Mouse (Mus musculus): ENCODE results near the gene AL732309.1. TPM values are rescaled to one million over a fixed set of nuclear protein-coding genes. Genes with fewer than 3 reads are reported as not detected.
"Not testable (repeated sequence)": the region's sequence is repeated elsewhere in the genome, so short reads cannot be mapped to it uniquely, and the experiment has no call there.

Gene AL732309.1
- polyA plus RNA-seq, 1 experiment from 2014 or later = 5.3 TPM

DNA sequence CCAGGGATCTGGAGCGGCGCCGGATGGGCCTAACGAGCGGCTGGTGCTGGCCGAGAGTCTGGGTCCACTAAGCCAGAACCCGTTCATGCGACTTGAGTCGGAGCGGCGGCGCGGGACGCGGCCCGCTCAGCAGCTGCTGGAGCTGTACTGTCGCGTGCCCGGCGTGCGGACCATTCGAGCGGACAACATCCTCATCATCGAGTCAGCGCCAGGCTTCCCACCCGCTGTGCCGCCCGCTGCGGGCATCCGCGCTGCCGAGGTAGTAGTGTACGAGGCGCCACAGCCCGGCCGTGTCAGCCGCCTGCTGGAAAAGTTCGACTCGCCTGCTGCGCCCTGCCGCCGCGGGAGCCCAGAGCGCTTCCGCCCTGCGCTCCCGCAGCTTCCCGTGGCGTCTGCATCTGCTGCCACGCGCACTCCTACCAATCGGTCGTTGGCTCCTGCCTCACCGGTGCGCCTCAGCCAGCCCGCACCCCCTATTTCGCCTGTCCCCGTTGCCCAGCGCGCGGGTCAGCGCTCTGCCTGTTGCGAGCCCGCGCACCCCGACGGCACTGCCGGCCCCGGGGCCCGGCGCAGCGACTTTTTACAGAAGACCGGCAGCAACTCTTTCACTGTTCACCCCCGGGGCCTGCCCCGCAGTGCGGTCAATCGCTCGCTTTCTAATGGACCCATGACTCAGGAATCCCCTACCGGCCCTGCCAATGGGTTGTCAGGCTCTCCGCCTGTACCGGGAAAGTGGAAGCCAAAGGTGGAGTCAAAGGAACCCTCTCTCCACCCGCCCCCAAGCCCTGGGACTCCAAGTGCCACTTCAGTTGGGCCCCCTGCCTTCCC, 16.3 kb upstream of the AL732309.1 start:
- Histone ChIP-seq H3K9ac (peak overlapping the region; percentile 83), H3K4me2 (replicated peaks) (peak overlapping the region; percentile 100), H3K27ac (peak overlapping the region; percentile 79), H3K4me1 (replicated peaks; ENCODE audit: control insufficient read depth, insufficient read depth, low read length) (peaks cover 45% of the 10 kb centered on the region), H3K9me3 (ENCODE audit: control insufficient read depth, low read length) (no peaks in the 10 kb centered on the region), H3K4me3 (replicated peaks; ENCODE audit: low read length) (peak overlapping the region; percentile 84), H3K27me3 (ENCODE audit: control insufficient read depth, insufficient read depth, low read length) (0 out of 2 replicates have a peak, but pooled peaks cover 6% of the 10 kb centered on the region), H3K36me3 (replicated peaks; ENCODE audit: control insufficient read depth, insufficient read depth) (peaks cover 4% of the 10 kb centered on the region)
- DNase-seq (ENCODE audit: low spot score) (no peak), ATAC-seq (ENCODE audit: low FRiP score) (peak; percentile 46)
- WGBS = under 1% methylated on average over 81 of the region's 82 CpGs

DNA sequence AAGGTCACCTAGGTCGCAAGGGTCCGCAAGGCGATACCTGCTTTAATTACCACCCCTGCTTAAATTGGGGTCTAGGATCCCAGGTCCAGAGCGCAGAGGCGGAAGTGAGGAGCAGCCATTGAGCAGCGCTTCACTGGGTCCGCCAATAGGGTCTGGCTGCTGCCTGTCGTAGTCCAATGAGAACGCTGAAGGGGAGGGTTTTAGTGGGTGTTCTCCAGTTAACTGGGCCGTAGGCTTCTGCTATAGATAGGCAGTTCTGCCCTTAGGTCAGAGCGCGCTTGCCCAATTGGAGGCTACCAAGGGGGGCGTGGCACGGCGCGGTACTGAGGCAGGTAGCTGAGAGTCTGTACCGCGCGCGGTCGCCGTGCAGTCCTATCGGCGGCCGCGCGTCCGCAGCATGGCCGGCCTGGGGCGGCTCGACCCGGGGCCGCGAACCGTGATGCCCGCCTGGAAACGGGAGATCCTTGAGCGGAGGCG, 15.7 kb upstream of the AL732309.1 start, which contains the start of gene Tprn:
Gene Tprn (plus strand): TSS at position 328 of the 477 bp plus-strand sequence.
- Histone ChIP-seq H3K27me3 (ENCODE audit: control insufficient read depth, insufficient read depth, low read length) (0 out of 2 replicates have a peak, but pooled peaks cover 6% of the 10 kb centered on the region), H3K4me1 (replicated peaks; ENCODE audit: control insufficient read depth, insufficient read depth, low read length) (peaks cover 41% of the 10 kb centered on the region), H3K9ac (peak within 1 kb of the TSS; percentile 83), H3K36me3 (replicated peaks; ENCODE audit: control insufficient read depth, insufficient read depth) (no peaks in the 10 kb centered on the region), H3K4me2 (replicated peaks) (peak within 1 kb of the TSS; percentile 100), H3K27ac (peak within 1 kb of the TSS; percentile 80), H3K4me3 (replicated peaks; ENCODE audit: low read length) (peak within 1 kb of the TSS; percentile 84), H3K9me3 (ENCODE audit: control insufficient read depth, low read length) (no peaks in the 10 kb centered on the region)
- WGBS = under 1% methylated on average over 27 of the region's 39 CpGs
- ATAC-seq (ENCODE audit: low FRiP score) = peak; percentile 98
- DNase-seq (ENCODE audit: low spot score) = peak; percentile 93

DNA sequence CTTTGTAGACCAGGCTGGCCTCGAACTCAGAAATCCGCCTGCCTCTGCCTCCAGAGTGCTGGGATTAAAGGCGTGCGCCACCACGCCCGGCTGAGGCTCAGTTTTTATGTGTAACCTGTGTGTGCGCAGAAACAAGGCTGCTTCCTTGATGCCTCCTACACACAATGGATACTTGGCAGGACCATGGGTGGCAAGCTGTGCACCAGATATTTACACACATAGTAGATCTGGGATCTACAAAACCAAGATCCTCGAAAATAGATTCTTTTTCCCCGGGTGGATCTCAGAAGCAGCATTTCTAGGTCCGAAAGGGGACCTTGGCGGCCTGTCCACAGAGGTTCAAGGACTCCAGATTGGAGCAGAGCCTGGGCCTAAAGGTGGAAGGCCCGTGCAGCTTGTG, 15.2 kb upstream of the AL732309.1 start:
- H3K9ac ChIP-seq = peak overlapping the region; percentile 61
- ATAC-seq (ENCODE audit: low FRiP score) (no peak), DNase-seq (ENCODE audit: low spot score) (no peak)
- H3K9me3 ChIP-seq (ENCODE audit: control insufficient read depth, low read length) = no peaks in the 10 kb centered on the region
- H3K4me1 ChIP-seq (replicated peaks; ENCODE audit: control insufficient read depth, insufficient read depth, low read length) = peaks cover 37% of the 10 kb centered on the region
- H3K27ac ChIP-seq = peak overlapping the region; percentile 80
- H3K36me3 ChIP-seq (replicated peaks; ENCODE audit: control insufficient read depth, insufficient read depth) = no peaks in the 10 kb centered on the region
- WGBS = 54% methylated on average over 11 of the region's 12 CpGs
- peak overlapping the region; percentile 100 for H3K4me2 ChIP-seq (replicated peaks)
- H3K4me3 ChIP-seq (replicated peaks; ENCODE audit: low read length) = peak overlapping the region; percentile 84
- 0 out of 2 replicates have a peak, but pooled peaks cover 6% of the 10 kb centered on the region for H3K27me3 ChIP-seq (ENCODE audit: control insufficient read depth, insufficient read depth, low read length)

DNA sequence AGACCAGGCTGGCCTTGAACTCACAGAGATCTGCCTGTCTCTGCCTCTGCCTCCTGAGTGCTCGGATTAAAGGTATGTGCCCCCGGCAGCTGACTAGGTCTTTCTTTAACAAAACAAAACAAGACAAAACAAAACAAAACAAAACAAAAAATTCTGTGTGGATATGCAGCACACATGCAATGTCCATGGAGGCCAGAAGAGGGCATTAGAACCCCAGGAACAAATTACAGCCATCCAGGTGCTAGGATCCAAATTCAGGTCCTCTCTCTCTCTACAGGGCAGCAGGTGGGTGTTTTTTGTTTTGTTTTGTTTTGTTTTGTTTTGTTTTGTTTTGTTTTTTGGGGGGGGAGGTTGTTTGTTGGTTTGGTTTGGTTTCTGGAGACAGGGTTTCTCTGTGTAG, 12.2 kb upstream of the AL732309.1 start:
- Histone ChIP-seq H3K9me3 (ENCODE audit: control insufficient read depth, low read length) (no peaks in the 10 kb centered on the region), H3K9ac (no peak overlapping the region), H3K27ac (no peak overlapping the region), H3K36me3 (replicated peaks; ENCODE audit: control insufficient read depth, insufficient read depth) (no peaks in the 10 kb centered on the region), H3K4me3 (replicated peaks; ENCODE audit: low read length) (no peak overlapping the region), H3K4me2 (replicated peaks) (no peak overlapping the region), H3K27me3 (ENCODE audit: control insufficient read depth, insufficient read depth, low read length) (0 out of 2 replicates have a peak, but pooled peaks cover under 1% of the 10 kb centered on the region), H3K4me1 (replicated peaks; ENCODE audit: control insufficient read depth, insufficient read depth, low read length) (peaks cover 23% of the 10 kb centered on the region)
- WGBS = 47% methylated on average over 2 of the region's 2 CpGs
- ATAC-seq (ENCODE audit: low FRiP score) = no peak
- DNase-seq (ENCODE audit: low spot score) = no peak

DNA sequence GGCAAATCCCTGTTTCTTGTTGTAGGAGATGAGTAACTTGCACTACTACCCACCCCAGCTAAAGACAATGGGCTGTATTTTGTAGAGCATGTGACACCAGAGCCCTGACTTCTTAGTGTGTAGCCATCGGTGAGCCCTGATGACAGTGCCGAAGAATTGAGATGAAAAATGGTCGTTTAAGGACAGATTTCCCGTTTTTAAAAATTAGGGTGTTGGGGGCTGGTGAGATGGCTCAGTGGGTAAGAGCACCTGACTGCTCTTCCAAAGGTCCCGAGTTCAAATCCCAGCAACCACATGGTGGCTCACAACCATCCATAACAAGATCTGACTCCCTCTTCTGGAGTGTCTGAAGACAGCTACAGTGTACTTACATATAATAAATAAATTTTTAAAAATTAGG, 10.6 kb upstream of the AL732309.1 start:
- H3K27me3 ChIP-seq (ENCODE audit: control insufficient read depth, insufficient read depth, low read length); H3K9me3 ChIP-seq (ENCODE audit: control insufficient read depth, low read length); H3K27ac ChIP-seq; ATAC-seq (ENCODE audit: low FRiP score); DNase-seq (ENCODE audit: low spot score); H3K36me3 ChIP-seq (replicated peaks; ENCODE audit: control insufficient read depth, insufficient read depth); H3K4me2 ChIP-seq (replicated peaks); H3K4me3 ChIP-seq (replicated peaks; ENCODE audit: low read length); H3K9ac ChIP-seq: not testable (repeated sequence)
- WGBS = 91% methylated on average over 5 of the region's 5 CpGs
- peaks cover 15% of the 10 kb centered on the region for H3K4me1 ChIP-seq (replicated peaks; ENCODE audit: control insufficient read depth, insufficient read depth, low read length)

DNA sequence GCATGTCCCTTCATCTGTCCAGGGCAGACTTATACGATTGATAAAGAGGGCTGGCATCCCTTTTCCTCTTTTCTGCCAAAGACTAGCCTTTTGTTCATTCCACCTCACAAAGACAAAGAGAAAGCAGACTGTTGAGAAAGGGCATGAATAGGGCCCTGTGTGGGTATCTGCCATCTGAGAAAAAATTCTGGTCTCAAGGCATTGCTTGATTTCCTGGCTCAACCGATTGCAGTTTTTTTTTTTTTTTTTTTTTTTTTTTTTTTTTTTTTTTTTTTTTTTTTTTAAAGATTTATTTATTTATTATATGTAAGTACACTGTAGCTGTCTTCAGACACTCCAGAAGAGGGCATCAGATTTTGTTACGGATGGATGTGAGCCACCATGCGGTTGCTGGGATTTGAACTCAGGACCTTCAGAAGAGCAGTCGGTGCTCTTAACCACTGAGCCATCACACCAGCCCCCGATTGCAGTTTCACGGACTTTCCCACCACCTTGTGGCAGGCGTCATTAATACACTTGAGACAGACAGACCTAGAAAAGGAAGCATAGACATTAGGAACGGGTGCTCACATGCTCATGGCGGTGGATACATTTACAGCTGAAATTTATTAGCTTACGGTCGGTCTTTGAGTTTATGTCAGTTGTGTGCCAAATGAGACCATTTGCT, 9.9 kb upstream of the AL732309.1 start:
- H3K4me3 ChIP-seq (replicated peaks; ENCODE audit: low read length) = peak overlapping the region; percentile 70
- WGBS = 61% methylated on average over 11 of the region's 12 CpGs
- ATAC-seq (ENCODE audit: low FRiP score); H3K9me3 ChIP-seq (ENCODE audit: control insufficient read depth, low read length); H3K27me3 ChIP-seq (ENCODE audit: control insufficient read depth, insufficient read depth, low read length); H3K27ac ChIP-seq; DNase-seq (ENCODE audit: low spot score): not testable (repeated sequence)
- peaks cover 12% of the 10 kb centered on the region for H3K36me3 ChIP-seq (replicated peaks; ENCODE audit: control insufficient read depth, insufficient read depth)
- peak overlapping the region; percentile 73 for H3K9ac ChIP-seq
- peaks cover 15% of the 10 kb centered on the region for H3K4me1 ChIP-seq (replicated peaks; ENCODE audit: control insufficient read depth, insufficient read depth, low read length)
- H3K4me2 ChIP-seq (replicated peaks) = peak overlapping the region; percentile 100

DNA sequence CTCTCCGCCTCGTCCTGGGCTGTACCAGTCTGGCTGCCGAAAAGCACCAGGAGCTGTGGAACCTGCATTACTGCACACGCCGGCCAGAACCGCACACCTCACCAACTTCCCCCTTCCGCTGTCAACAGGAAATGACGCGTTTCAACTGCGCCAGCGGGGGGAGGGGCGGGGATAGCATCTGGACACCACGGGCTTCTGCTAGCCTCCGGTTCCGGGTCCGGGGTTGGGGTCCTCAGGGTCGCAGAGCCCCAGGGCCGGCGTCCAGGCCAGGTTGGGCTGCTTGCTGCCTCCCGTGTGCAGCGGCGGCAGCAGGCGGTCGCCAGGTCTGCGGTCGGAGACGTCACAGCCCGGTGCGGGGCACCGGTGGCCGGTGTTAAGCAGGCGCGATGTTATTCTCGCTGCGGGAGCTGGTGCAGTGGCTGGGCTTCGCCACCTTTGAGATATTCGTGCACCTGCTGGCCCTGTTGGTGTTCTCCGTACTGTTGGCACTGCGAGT, 8.7 kb upstream of the AL732309.1 start, which contains the start of gene Tmem203:
Gene Tmem203 (plus strand): TSS at position 156 of the 496 bp plus-strand sequence.
- Histone ChIP-seq H3K4me3 (replicated peaks; ENCODE audit: low read length) (peak within 1 kb of the TSS; percentile 70), H3K4me1 (replicated peaks; ENCODE audit: control insufficient read depth, insufficient read depth, low read length) (peaks cover 15% of the 10 kb centered on the region), H3K9ac (peak within 1 kb of the TSS; percentile 73), H3K36me3 (replicated peaks; ENCODE audit: control insufficient read depth, insufficient read depth) (peaks cover 23% of the 10 kb centered on the region), H3K27ac (peak within 1 kb of the TSS; percentile 72), H3K4me2 (replicated peaks) (peak within 1 kb of the TSS; percentile 100), H3K27me3 (ENCODE audit: control insufficient read depth, insufficient read depth, low read length) (no peaks in the 10 kb centered on the region), H3K9me3 (ENCODE audit: control insufficient read depth, low read length) (no peaks in the 10 kb centered on the region)
- DNase-seq (ENCODE audit: low spot score) = peak; percentile 94
- under 1% methylated on average over 39 of the region's 39 CpGs for WGBS
- ATAC-seq (ENCODE audit: low FRiP score) = peak; percentile 90

DNA sequence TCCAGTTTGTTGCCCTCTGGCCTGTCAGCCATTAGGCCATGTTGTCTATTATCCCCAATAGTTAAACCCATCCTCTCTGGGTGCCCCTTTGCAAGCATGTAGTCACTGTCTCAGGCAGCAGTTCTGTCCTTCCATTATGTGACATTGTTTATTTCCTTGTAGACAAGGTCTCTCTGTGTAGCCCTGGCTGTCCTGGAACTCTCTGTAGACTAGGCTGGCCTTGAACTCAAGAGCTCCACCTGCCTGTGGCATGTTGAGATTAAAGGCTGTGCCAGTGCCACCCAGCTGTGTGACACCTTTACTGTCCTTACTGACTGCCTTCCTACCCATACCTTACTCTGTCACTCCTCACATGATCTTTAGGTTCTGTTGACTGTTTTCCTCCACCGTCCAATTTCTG, 5.7 kb upstream of the AL732309.1 start:
- 93% methylated on average over 1 of the region's 1 CpGs for WGBS
- H3K27ac ChIP-seq = no peak overlapping the region
- H3K4me1 ChIP-seq (replicated peaks; ENCODE audit: control insufficient read depth, insufficient read depth, low read length) = peaks cover 15% of the 10 kb centered on the region
- no peak overlapping the region for H3K4me3 ChIP-seq (replicated peaks; ENCODE audit: low read length)
- H3K36me3 ChIP-seq (replicated peaks; ENCODE audit: control insufficient read depth, insufficient read depth) = peaks cover 52% of the 10 kb centered on the region
- H3K27me3 ChIP-seq (ENCODE audit: control insufficient read depth, insufficient read depth, low read length) = no peaks in the 10 kb centered on the region
- DNase-seq (ENCODE audit: low spot score) = no peak
- no peak for ATAC-seq (ENCODE audit: low FRiP score)
- no peak overlapping the region for H3K9ac ChIP-seq
- no peak overlapping the region for H3K4me2 ChIP-seq (replicated peaks)
- H3K9me3 ChIP-seq (ENCODE audit: control insufficient read depth, low read length) = no peaks in the 10 kb centered on the region

DNA sequence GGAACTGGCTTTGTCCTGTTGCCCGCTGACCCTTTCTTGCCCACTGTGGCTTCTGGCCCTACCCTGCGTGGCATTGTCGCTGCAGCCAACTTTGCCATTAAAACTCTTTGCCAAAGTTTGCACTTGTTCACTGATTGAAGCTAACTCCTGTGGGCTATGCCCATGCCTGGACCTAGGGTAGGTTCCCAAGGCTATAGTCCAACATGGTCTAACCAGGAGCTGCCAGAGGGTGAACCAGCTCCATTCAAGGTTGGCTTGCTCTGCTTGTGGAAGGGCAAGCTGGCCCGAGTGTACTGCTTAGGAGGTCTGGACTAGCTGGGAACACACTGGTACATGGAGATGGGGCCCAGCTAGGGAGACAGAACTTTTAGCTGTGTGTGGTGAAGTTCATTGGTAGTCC, 2.5 kb downstream of the AL732309.1 start:
- WGBS = 91% methylated on average over 4 of the region's 4 CpGs
- ATAC-seq (ENCODE audit: low FRiP score) (no peak), DNase-seq (ENCODE audit: low spot score) (no peak)
- Histone ChIP-seq H3K9ac (no peak overlapping the region), H3K4me3 (replicated peaks; ENCODE audit: low read length) (no peak overlapping the region), H3K27ac (no peak overlapping the region), H3K9me3 (ENCODE audit: control insufficient read depth, low read length) (no peaks in the 10 kb centered on the region), H3K4me2 (replicated peaks) (no peak overlapping the region), H3K36me3 (replicated peaks; ENCODE audit: control insufficient read depth, insufficient read depth) (peaks cover 49% of the 10 kb centered on the region), H3K27me3 (ENCODE audit: control insufficient read depth, insufficient read depth, low read length) (no peaks in the 10 kb centered on the region), H3K4me1 (replicated peaks; ENCODE audit: control insufficient read depth, insufficient read depth, low read length) (peaks cover 22% of the 10 kb centered on the region)
